25 mouse cellular contexts compared by ENCODE assay signal in the genomic region with DNA sequence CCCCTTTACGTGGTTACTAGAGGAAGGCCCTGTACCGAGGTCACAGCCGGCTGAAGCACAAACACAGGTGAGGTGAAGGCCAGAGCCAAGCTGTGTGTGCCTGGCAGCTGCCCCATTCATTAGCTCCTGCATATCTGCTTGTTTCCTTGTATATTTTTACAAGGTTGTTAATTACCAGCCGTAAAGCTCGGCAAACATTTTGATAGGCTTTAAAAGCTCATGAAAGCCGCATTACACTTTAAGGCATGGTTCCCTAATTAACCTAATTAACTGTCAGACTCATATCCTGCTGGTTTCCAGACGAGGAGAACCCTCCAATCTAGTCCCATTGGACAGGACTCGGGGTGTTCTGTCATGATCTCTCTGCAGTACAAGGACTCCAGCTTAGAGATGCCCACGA. TPM values are rescaled to one million over a fixed set of nuclear protein-coding genes. Genes with fewer than 3 reads are reported as not detected.
"Had no signal": no experiment of that assay in that cellular context is flagged by ENCODE, and none has a peak within 500 bp of the region (broad histone marks: within the 10 kb centered on the region; RNA-seq: fewer than 3 reads in every experiment).

No protein-coding gene starts in this region.

- H3K4me2 ChIP-seq: limb, embryonic 15.5 days; liver, embryonic 12.5 days; liver, embryonic 15.5 days; lung, embryonic 15.5 days; midbrain, embryonic 13.5 days; neural tube, embryonic 13.5 days; stomach, embryonic 15.5 days had no signal

- ATAC-seq: intestine, postnatal 0 days; liver, embryonic 12.5 days; midbrain, embryonic 13.5 days; midbrain, embryonic 16.5 days had no signal

- DNase-seq: kidney, adult 8-10 months; kidney, postnatal 14 days; kidney, postnatal 4 days; left cerebral cortex, postnatal 4 days; lung, adult 18-20 months; lung, postnatal 10 days; lung, postnatal 36 days; right cerebral cortex, postnatal 25 days; spleen, adult 18-20 months; thymus, postnatal 36 days had no signal

- H3K9ac ChIP-seq: limb, embryonic 15.5 days; liver, embryonic 12.5 days; liver, embryonic 15.5 days; lung, embryonic 15.5 days; midbrain, embryonic 13.5 days; neural tube, embryonic 13.5 days; stomach, embryonic 15.5 days had no signal

- H3K27me3 ChIP-seq: limb, embryonic 15.5 days; lung, embryonic 15.5 days; midbrain, embryonic 13.5 days; neural tube, embryonic 13.5 days; stomach, embryonic 15.5 days had no signal

- H3K4me3 ChIP-seq: limb, embryonic 15.5 days; liver, embryonic 12.5 days; liver, embryonic 15.5 days; lung, embryonic 15.5 days; megakaryocyte, embryonic 14.5 days; midbrain, embryonic 10.5 days; midbrain, embryonic 13.5 days; myocyte; neural tube, embryonic 13.5 days; stomach, embryonic 15.5 days had no signal

- H3K9me3 ChIP-seq: limb, embryonic 15.5 days; liver, embryonic 12.5 days; liver, embryonic 15.5 days; lung, embryonic 15.5 days; megakaryocyte, embryonic 14.5 days; midbrain, embryonic 10.5 days; midbrain, embryonic 13.5 days; neural tube, embryonic 13.5 days; stomach, embryonic 15.5 days had no signal

- H3K4me1 ChIP-seq: liver, embryonic 12.5 days; liver, embryonic 15.5 days; midbrain, embryonic 10.5 days; stomach, embryonic 15.5 days had no signal

- H3K36me3 ChIP-seq: limb, embryonic 15.5 days; liver, embryonic 12.5 days; liver, embryonic 15.5 days; lung, embryonic 15.5 days; midbrain, embryonic 10.5 days; midbrain, embryonic 13.5 days; neural tube, embryonic 13.5 days; stomach, embryonic 15.5 days had no signal

- H3K27ac ChIP-seq: limb, embryonic 15.5 days; liver, embryonic 12.5 days; liver, embryonic 15.5 days; lung, embryonic 15.5 days; midbrain, embryonic 10.5 days; midbrain, embryonic 13.5 days; neural tube, embryonic 13.5 days; stomach, embryonic 15.5 days had no signal

RNA-seq across cellular contexts. Expression of a gene that starts 34.9 kb away (rescaled TPM):
- polyA plus RNA-seq: intestine, postnatal 0 days; kidney, embryonic 16.5 days; limb, embryonic 15.5 days; liver, embryonic 12.5 days; liver, embryonic 15.5 days; lung, embryonic 15.5 days; midbrain, embryonic 10.5 days; midbrain, embryonic 13.5 days; midbrain, embryonic 16.5 days; myocyte; neural tube, embryonic 13.5 days; stomach, embryonic 15.5 days; thymus, postnatal 0 days; urinary bladder, adult 2 months had no signal

RNA-seq across cellular contexts. Expression of a gene that starts 56.2 kb away (rescaled TPM):
- polyA plus RNA-seq: lung, embryonic 15.5 days; myocyte; neural tube, embryonic 13.5 days; urinary bladder, adult 2 months had no signal
